Mouse (Mus musculus): ENCODE results near the gene Enox1.

GRCm38 (mm10) chr14:77658739-77659138, 502.2 kb downstream of the Enox1 start:
- TF ChIP-seq TAL1 (IDR thresholded peaks at IDR 0.05; ENCODE audit: low read length) (no peak), GATA1 (IDR thresholded peaks at IDR 0.05; ENCODE audit: low read length) (no peak)
